Mouse (Mus musculus): ENCODE measurements around the gene 4931409K22Rik. TPM values are rescaled to one million over a fixed set of nuclear protein-coding genes. Genes with fewer than 3 reads are reported as not detected.

4931409K22Rik gene
- polyA plus RNA-seq, 1 experiment = not detected

GRCm38 (mm10) chr5:24542643-24543042 is 14.0 kb downstream of the 4931409K22Rik start:
- H3K4me1 ChIP-seq = peaks cover 13% of the 10 kb centered on the region
- peaks cover 91% of the 10 kb centered on the region for H3K27me3 ChIP-seq (replicated peaks)
- TF ChIP-seq FLI1 (IDR thresholded peaks at IDR 0.05; ENCODE audit: low read length) (no peak), GATA1 (IDR thresholded peaks at IDR 0.05; ENCODE audit: borderline replicate concordance, low read length) (no peak)
- H3K9me3 ChIP-seq = no peaks in the 10 kb centered on the region
- H3K4me3 ChIP-seq (replicated peaks) = no peak overlapping the region
- H3K36me3 ChIP-seq (replicated peaks; ENCODE audit: low read length) = no peaks in the 10 kb centered on the region

GRCm38 (mm10) chr5:24541144-24541569 is 15.5 kb downstream of the 4931409K22Rik start:
- no peak for TF ChIP-seq GATA1 (IDR thresholded peaks at IDR 0.05; ENCODE audit: borderline replicate concordance, low read length)
- TF ChIP-seq FLI1 (IDR thresholded peaks at IDR 0.05; ENCODE audit: low read length) = no peak
- peaks cover 13% of the 10 kb centered on the region for H3K4me1 ChIP-seq
- no peak overlapping the region for H3K4me3 ChIP-seq (replicated peaks)
- H3K36me3 ChIP-seq (replicated peaks; ENCODE audit: low read length) = no peaks in the 10 kb centered on the region
- peaks cover 92% of the 10 kb centered on the region for H3K27me3 ChIP-seq (replicated peaks)
- 0 out of 2 replicates have a peak, but pooled peaks cover 3% of the 10 kb centered on the region for H3K9me3 ChIP-seq

GRCm38 (mm10) chr5:24540387-24541143 is 16.0 kb downstream of the 4931409K22Rik start, which contains the start of gene Asb10:
Gene Asb10, minus strand, starts transcription at chr5:24540978.
- Histone ChIP-seq H3K27me3 (replicated peaks) (peaks cover 92% of the 10 kb centered on the region), H3K4me1 (peaks cover 13% of the 10 kb centered on the region), H3K9me3 (0 out of 2 replicates have a peak, but pooled peaks cover 3% of the 10 kb centered on the region), H3K4me3 (replicated peaks) (peak within 1 kb of the TSS; percentile 5), H3K36me3 (replicated peaks; ENCODE audit: low read length) (no peaks in the 10 kb centered on the region)
- TF ChIP-seq GATA1 (IDR thresholded peaks at IDR 0.05; ENCODE audit: borderline replicate concordance, low read length) (no peak), FLI1 (IDR thresholded peaks at IDR 0.05; ENCODE audit: low read length) (no peak)

GRCm38 (mm10) chr5:24539571-24540296 is 16.9 kb downstream of the 4931409K22Rik start:
- no peak overlapping the region for H3K4me3 ChIP-seq (replicated peaks)
- H3K4me1 ChIP-seq = peaks cover 13% of the 10 kb centered on the region
- TF ChIP-seq GATA1 (IDR thresholded peaks at IDR 0.05; ENCODE audit: borderline replicate concordance, low read length) (no peak), FLI1 (IDR thresholded peaks at IDR 0.05; ENCODE audit: low read length) (no peak)
- no peaks in the 10 kb centered on the region for H3K36me3 ChIP-seq (replicated peaks; ENCODE audit: low read length)
- peaks cover 89% of the 10 kb centered on the region for H3K27me3 ChIP-seq (replicated peaks)
- 0 out of 2 replicates have a peak, but pooled peaks cover 3% of the 10 kb centered on the region for H3K9me3 ChIP-seq

GRCm38 (mm10) chr5:24537618-24538017 is 19.0 kb downstream of the 4931409K22Rik start:
- Histone ChIP-seq H3K4me1 (peaks cover 13% of the 10 kb centered on the region), H3K4me3 (replicated peaks) (peak overlapping the region; percentile 2), H3K27me3 (replicated peaks) (peaks cover 91% of the 10 kb centered on the region), H3K36me3 (replicated peaks; ENCODE audit: low read length) (no peaks in the 10 kb centered on the region), H3K9me3 (0 out of 2 replicates have a peak, but pooled peaks cover 3% of the 10 kb centered on the region)
- no peak for TF ChIP-seq FLI1 (IDR thresholded peaks at IDR 0.05; ENCODE audit: low read length)
- TF ChIP-seq GATA1 (IDR thresholded peaks at IDR 0.05; ENCODE audit: borderline replicate concordance, low read length) = no peak

GRCm38 (mm10) chr5:24536511-24536910 is 20.1 kb downstream of the 4931409K22Rik start:
- H3K36me3 ChIP-seq (replicated peaks; ENCODE audit: low read length) = no peaks in the 10 kb centered on the region
- 0 out of 2 replicates have a peak, but pooled peaks cover 3% of the 10 kb centered on the region for H3K9me3 ChIP-seq
- no peak overlapping the region for H3K4me3 ChIP-seq (replicated peaks)
- H3K4me1 ChIP-seq = peaks cover 13% of the 10 kb centered on the region
- H3K27me3 ChIP-seq (replicated peaks) = peaks cover 94% of the 10 kb centered on the region
- TF ChIP-seq FLI1 (IDR thresholded peaks at IDR 0.05; ENCODE audit: low read length) (no peak), GATA1 (IDR thresholded peaks at IDR 0.05; ENCODE audit: borderline replicate concordance, low read length) (no peak)

- Histone ChIP-seq H3K27me3 (replicated peaks) (peaks cover 95% of the 10 kb centered on the region), H3K4me3 (replicated peaks) (no peak overlapping the region), H3K9me3 (0 out of 2 replicates have a peak, but pooled peaks cover 3% of the 10 kb centered on the region), H3K36me3 (replicated peaks; ENCODE audit: low read length) (no peaks in the 10 kb centered on the region), H3K4me1 (peaks cover 8% of the 10 kb centered on the region)
- TF ChIP-seq GATA1 (IDR thresholded peaks at IDR 0.05; ENCODE audit: borderline replicate concordance, low read length) = no peak
- TF ChIP-seq FLI1 (IDR thresholded peaks at IDR 0.05; ENCODE audit: low read length) = no peak
Observed at GRCm38 (mm10) chr5:24535731-24536130, 20.9 kb downstream of the 4931409K22Rik start.

GRCm38 (mm10) chr5:24534292-24534691 is 22.3 kb downstream of the 4931409K22Rik start:
- TF ChIP-seq GATA1 (IDR thresholded peaks at IDR 0.05; ENCODE audit: borderline replicate concordance, low read length) (no peak), FLI1 (IDR thresholded peaks at IDR 0.05; ENCODE audit: low read length) (no peak)
- Histone ChIP-seq H3K36me3 (replicated peaks; ENCODE audit: low read length) (no peaks in the 10 kb centered on the region), H3K4me1 (peaks cover 6% of the 10 kb centered on the region; the same call in 1 of the 2 replicates), H3K4me3 (replicated peaks) (no peak overlapping the region), H3K9me3 (0 out of 2 replicates have a peak, but pooled peaks cover 3% of the 10 kb centered on the region), H3K27me3 (replicated peaks) (peaks cover 94% of the 10 kb centered on the region)

GRCm38 (mm10) chr5:24533391-24533790 is 23.2 kb downstream of the 4931409K22Rik start:
- TF ChIP-seq GATA1 (IDR thresholded peaks at IDR 0.05; ENCODE audit: borderline replicate concordance, low read length) = no peak
- no peak for TF ChIP-seq FLI1 (IDR thresholded peaks at IDR 0.05; ENCODE audit: low read length)
- H3K27me3 ChIP-seq (replicated peaks) = peaks cover 95% of the 10 kb centered on the region
- H3K4me1 ChIP-seq = peaks cover 6% of the 10 kb centered on the region; the same call in 1 of the 2 replicates
- H3K9me3 ChIP-seq = 0 out of 2 replicates have a peak, but pooled peaks cover 3% of the 10 kb centered on the region
- H3K4me3 ChIP-seq (replicated peaks) = no peak overlapping the region
- H3K36me3 ChIP-seq (replicated peaks; ENCODE audit: low read length) = no peaks in the 10 kb centered on the region

All from megakaryocyte, embryonic 14.5 days (primary cell).